Mouse (Mus musculus) adrenal gland, adult 18-20 months (tissue): ENCODE measurements around the gene Vps11. TPM values are rescaled to one million over a fixed set of nuclear protein-coding genes. Genes with fewer than 3 reads are reported as not detected.
"Not testable (repeated sequence)": the region's sequence is repeated elsewhere in the genome, so short reads cannot be mapped to it uniquely, and the experiment has no call there.

Experiments used
- DNase-seq, 2 experiments: peaks; one replicate each; pipeline ENCODE4 v3.0.0; 2021 to 2022; ENCODE audit warnings: low spot score in 2 of 2
- total RNA-seq, 2 experiments: library from RNA; stranded (reverse); gene quantifications; 1 replicate in 1 of 2; 2 replicates in 1 of 2; pipeline ENCODE4 v1.2.3; 2021

The Vps11 gene
- total RNA-seq, 2 experiments from 2014 or later: 52.5 to 70.4 TPM

- DNase-seq: no peak
These were observed 16.8 kb upstream of the Vps11 start for GRCm38 (mm10) chr9:44378153-44378730.

DNA sequence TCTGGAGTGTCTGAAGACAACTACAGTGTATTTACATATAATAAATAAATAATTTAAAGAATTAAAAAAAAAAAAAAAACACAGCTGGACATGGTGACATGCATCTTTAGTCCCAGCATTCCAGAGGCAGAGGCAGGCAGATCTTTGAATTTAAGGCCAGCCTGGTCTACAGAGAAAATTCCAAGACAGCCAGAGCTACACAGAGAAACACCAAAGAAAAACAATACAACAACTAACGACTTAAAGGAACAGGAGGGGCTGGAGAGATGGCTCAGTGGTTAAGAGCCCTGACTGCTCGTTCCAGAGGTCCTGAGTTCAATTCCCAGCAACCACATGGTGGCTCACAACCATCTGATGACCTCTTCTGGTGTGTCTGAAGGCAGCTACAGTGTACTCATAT, 15.9 kb upstream of the Vps11 start:
- not testable (repeated sequence) for DNase-seq

DNA sequence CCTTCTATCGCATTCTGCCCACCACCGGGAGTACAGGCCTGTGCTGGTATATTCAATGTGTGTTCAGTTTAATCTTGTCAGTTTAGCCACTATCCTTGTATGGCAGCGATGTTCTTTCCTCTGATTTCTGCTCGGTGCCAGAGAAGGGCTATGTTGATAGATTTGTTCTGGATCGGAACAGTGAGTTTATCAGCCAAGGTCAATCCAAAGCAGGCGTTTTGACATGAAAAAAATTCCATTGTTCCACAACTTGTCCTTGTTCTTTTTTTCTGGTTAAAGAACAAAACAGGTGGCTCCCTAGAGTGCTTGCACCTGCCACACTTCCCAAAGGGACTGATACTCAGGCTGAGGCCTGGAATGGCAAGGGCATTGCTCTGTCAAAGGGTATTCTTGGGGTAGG, 14.7 kb upstream of the Vps11 start:
- DNase-seq: no peak

GRCm38 (mm10) chr9:44373386-44373785, 11.9 kb upstream of the Vps11 start:
- DNase-seq: no peak

- DNase-seq: peak in 1 of 2 experiments; percentile 41
These were observed 3.0 kb upstream of the Vps11 start for GRCm38 (mm10) chr9:44364480-44364879.

GRCm38 (mm10) chr9:44361931-44362330, 461 bp upstream of the Vps11 start:
- DNase-seq: not testable (repeated sequence)

DNA sequence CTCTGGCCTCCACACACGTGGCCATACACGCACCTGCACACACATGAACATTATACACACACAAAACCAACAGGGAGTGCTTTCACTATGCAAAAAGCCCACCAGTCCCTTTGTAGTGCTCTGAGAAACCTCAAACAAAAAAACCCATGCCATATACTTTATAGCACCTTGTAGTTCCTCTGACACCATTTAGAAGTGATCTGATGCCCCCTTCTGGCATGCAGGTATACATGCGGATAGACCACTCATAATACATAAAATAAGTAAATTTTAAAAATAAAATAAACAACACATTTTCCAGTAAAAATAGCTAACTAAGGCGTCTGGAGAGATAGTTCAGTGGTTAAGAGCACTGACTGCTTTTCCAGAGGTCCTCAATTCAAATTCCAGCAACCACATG, 4.3 kb downstream of the Vps11 start:
- DNase-seq: no peak

DNA sequence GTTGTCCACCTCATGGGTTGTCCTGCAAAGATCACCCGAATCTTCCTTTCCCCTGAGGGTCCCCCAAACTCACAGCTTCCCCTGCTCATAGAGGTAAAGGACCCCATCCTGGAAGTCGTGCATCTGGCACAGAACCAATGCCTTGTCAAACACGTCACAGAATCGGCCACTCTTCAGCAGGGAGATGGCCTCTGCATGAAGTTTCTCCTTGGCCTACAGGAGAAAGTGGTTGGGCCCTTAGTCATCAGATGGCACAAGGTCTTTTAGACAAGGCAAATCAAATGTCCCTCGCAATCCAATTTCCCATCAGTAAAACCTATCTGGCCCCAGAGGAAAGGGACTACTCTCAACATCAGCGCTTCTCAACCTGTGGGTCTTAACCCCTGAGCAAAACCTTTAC, 8.3 kb downstream of the Vps11 start:
- no peak for DNase-seq

GRCm38 (mm10) chr9:44352337-44352736, 9.1 kb downstream of the Vps11 start:
- DNase-seq: no peak

GRCm38 (mm10) chr9:44351396-44351795, 10.1 kb downstream of the Vps11 start:
- DNase-seq: no peak

DNA sequence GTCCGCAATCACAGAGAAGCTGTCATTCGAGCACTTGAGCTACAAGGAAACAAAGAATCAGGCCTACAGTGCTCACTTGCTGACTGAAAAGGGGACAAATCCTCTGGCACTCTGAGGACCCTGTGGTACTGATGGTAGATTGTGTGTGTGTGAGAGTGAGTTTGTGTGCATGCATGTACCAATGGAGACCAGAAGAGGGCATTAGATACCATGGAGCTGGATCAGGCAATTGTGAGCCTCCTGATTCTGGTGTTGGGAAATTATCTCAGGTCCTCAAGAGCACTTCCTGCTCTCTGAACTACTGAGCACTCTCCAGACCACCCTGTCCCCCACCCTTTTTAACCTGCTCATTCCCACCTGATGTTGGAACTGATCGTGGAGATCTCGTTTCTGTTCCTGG, 12.9 kb downstream of the Vps11 start:
- DNase-seq: no peak

DNA sequence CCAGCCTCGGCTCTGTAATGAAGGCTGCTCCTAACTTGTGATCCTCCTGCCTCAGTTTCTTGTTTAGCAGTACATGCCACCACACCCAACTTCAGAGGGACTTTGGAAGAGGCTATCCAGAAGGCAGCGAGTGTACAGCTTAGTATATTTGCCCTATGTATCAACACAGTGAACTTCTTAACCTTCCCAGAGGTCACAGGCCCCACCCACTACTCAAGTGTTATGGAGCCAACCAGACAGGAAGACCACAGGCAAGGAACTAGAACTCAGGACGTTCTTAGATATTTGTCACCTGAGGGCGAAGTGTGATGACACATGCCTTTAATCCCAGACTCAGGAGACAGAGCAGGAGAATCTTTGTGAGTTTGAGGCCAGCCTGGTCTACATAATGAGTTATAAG, 13.8 kb downstream of the Vps11 start:
- no peak for DNase-seq

DNA sequence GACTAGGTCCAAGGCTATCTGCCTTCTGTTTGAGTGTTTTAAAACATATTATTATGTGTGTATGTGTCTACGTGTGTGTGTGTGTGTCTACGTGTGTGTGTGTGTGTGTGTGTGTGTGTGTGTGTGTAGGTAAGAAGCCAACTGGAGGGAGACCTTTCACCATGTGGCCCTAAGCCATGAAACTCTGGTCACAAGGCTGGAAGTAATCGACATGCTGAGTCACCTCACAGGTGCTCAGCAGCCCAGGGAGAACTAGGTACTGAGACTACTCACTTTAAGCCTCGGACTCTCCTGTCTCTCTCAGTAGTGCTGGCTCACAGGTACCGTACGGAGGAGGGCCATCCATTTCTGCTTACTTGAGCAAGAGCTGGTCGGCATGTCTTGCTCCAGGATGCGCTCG, 14.3 kb downstream of the Vps11 start:
- DNase-seq: no peak

- no peak for DNase-seq
These were observed 15.7 kb downstream of the Vps11 start for GRCm38 (mm10) chr9:44345570-44346433.

- peak; percentile 87 to 88 for DNase-seq
These were observed 17.6 kb downstream of the Vps11 start, which contains the start of gene Hmbs for GRCm38 (mm10) chr9:44343781-44344421. Gene Hmbs (minus strand): TSS chr9:44344228.

- DNase-seq: no peak
These were observed 18.2 kb downstream of the Vps11 start for GRCm38 (mm10) chr9:44343290-44343689.

DNA sequence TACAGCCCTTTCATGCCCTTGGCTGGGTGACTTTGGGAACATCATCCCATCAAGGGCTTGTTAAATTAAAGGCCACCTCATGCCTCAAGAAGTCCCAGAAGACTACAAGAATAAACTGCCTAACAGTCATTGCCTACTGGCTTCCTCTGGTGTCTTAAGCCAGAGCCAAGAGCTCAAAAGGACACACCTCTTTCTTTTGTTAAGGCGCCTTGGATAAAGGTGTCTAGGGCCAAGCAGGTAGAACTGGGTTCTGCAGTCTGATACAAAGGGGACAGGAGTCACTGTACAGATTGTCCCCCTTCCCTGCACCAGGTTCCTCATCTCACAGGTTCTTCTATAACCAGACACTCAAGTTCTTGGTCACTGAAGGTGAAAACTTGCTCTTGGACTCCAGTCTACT, 18.9 kb downstream of the Vps11 start:
- DNase-seq: no peak

DNA sequence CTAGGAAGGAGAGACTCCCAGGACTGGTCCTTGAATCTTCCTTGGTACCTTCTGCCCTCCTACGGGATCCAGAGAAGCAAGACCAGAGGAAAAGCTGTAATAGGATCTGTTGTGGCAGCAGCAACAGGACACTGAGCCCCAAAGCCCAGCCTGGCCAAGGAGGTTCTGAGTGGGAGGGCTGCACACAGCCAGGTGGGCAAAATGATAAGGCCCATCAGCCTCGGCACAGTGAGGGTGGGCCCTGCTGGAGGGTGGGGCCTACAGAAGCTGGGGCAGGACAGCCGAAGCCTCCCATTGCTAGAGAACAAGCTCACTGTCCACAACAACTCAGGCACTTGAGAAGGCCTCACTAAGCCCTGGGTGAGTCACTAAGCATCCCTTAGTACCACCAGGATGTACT, 19.3 kb downstream of the Vps11 start:
- no peak for DNase-seq

GRCm38 (mm10) chr9:44341487-44341886, 20.0 kb downstream of the Vps11 start:
- no peak for DNase-seq

- DNase-seq: no peak
These were observed 22.9 kb downstream of the Vps11 start for GRCm38 (mm10) chr9:44338574-44338973.

GRCm38 (mm10) chr9:44337436-44338169, 23.9 kb downstream of the Vps11 start:
- no peak for DNase-seq
